Mouse (Mus musculus): ENCODE results near the gene AC129217.1.

GRCm38 (mm10) chr19:8786008-8786781 is 43.4 kb upstream of the AC129217.1 start, which contains the start of gene Taf6l:
- peak; percentile 55; the same call in 1 of the 2 replicates for TF ChIP-seq CTCF (IDR thresholded peaks at IDR 0.05; ENCODE audit: borderline replicate concordance, extremely low read depth, insufficient read depth, insufficient read length)
- 0 out of 2 replicates have a peak, but pooled peaks have one; percentile 6 for TF ChIP-seq POLR2A (IDR thresholded peaks at IDR 0.05; ENCODE audit: borderline replicate concordance, extremely low read depth, insufficient read depth, insufficient read length, poor library complexity, severe bottlenecking)
